Mouse (Mus musculus) ES-Bruce4 (cell line): ENCODE measurements around the gene Cbll1. TPM values are rescaled to one million over a fixed set of nuclear protein-coding genes. Genes with fewer than 3 reads are reported as not detected.

ENCODE experiments used
- H3K27ac ChIP-seq: 2 replicates; pipeline ENCODE4 v1.5.1; 2012; ENCODE audit warnings: low read length, inconsistent platforms; ENCODE audit not compliant: insufficient read depth
- H3K27me3 ChIP-seq: 2 replicates; pipeline ENCODE4 v1.6.1; 2012; ENCODE audit warnings: mild to moderate bottlenecking, low read length, inconsistent platforms; ENCODE audit not compliant: control insufficient read depth, poor library complexity, insufficient read depth, severe bottlenecking
- H3K36me3 ChIP-seq: 2 replicates; pipeline ENCODE4 v1.6.1; 2012; ENCODE audit warnings: inconsistent platforms, mild to moderate bottlenecking, low read length, moderate library complexity; ENCODE audit not compliant: control insufficient read depth, poor library complexity, insufficient read depth, severe bottlenecking
- H3K4me1 ChIP-seq: one replicate; pipeline ENCODE4 v1.8.1; 2011; ENCODE audit warnings: low read length; ENCODE audit not compliant: control insufficient read depth, insufficient read depth
- H3K4me3 ChIP-seq: 2 replicates; pipeline ENCODE4 v1.5.1; 2011; ENCODE audit warnings: low read depth, mild to moderate bottlenecking, low read length
- H3K9ac ChIP-seq: 2 replicates; pipeline ENCODE4 v1.6.1; 2012; ENCODE audit warnings: low read depth, mild to moderate bottlenecking, inconsistent platforms; ENCODE audit not compliant: poor library complexity, severe bottlenecking
- H3K9me3 ChIP-seq: replicated peaks from 2 replicates; pipeline ENCODE4 v1.6.1; 2012; ENCODE audit warnings: mild to moderate bottlenecking, low read length, inconsistent platforms; ENCODE audit not compliant: control insufficient read depth, poor library complexity, insufficient read depth, severe bottlenecking
- CTCF ChIP-seq: IDR thresholded peaks from one replicate; pipeline ENCODE4 v1.8.1; 2011; ENCODE audit warnings: low read depth, low read length
- EP300 ChIP-seq: IDR thresholded peaks from 2 replicates; pipeline ENCODE4 v1.6.1; 2011; ENCODE audit warnings: low read depth, low read length; ENCODE audit not compliant: insufficient read depth
- POLR2A ChIP-seq: IDR thresholded peaks from one replicate; pipeline ENCODE4 v1.8.1; 2011; ENCODE audit warnings: low read length; ENCODE audit not compliant: insufficient read depth
- polyA plus RNA-seq: library from polyadenylated mRNA; stranded (reverse); fragments of >200 nt; gene quantifications from 2 replicates; pipeline ENCODE4 v1.2.4, GENCODE M21; 2011; ENCODE audit warnings: low read depth; ENCODE audit not compliant: missing spikeins, insufficient read depth, insufficient read length

The Cbll1 gene
- polyA plus RNA-seq = 45.3 and 47.6 TPM in 2 replicates

DNA sequence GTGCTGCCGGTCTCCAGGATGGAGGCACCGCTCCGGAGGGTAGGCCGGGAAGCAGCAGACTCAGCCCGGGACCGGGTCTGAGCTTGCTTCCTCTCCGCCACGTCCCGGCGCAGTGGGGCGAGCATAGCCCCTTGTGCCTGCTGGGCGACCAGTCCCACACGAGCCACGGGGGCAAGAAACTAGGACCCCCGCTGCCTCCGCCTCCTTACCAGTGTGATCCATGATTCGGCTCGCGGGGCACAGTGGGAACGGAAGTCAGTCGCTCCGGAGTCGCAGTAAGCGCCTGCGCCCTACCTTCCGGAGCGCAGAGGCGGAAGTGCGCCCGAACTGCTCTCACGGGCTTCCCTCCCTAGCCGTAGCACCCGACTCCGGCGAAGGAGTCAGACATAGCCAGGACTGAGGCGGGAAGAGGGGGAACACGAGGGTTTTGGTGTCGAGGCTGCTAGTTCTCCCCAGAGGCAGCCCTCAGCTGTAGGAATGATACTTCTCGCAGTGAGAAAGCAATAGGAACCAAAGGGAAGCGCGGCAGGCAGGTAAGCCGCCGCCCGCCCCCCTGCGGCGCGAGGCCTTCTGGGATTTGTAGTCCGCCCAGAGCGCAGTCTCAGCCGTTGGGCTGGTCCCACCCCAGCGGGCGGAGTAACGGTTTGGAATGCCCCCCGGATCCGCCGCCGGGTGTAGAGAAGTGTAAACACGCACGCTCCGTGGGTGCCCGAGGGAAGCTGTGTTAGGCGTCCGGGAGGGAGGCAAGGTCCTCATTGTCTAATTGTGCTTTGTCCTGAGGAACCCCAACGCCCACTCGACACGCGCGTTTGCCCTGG, at the start of gene Cbll1:
Gene Cbll1, minus strand, starts transcription at position 303 of the 818 bp plus-strand sequence.
- no peaks in the 10 kb centered on the region for H3K27me3 ChIP-seq
- TF ChIP-seq CTCF (no peak), POLR2A (peak; percentile 65), EP300 (no peak)
- H3K9me3 ChIP-seq = no peaks in the 10 kb centered on the region
- H3K4me3 ChIP-seq = peak within 1 kb of the TSS; percentile 88
- H3K4me1 ChIP-seq = peaks cover 1% of the 10 kb centered on the region
- peak within 1 kb of the TSS; percentile 85 for H3K27ac ChIP-seq
- peaks cover under 1% of the 10 kb centered on the region for H3K36me3 ChIP-seq
- peak within 1 kb of the TSS; percentile 64 for H3K9ac ChIP-seq

DNA sequence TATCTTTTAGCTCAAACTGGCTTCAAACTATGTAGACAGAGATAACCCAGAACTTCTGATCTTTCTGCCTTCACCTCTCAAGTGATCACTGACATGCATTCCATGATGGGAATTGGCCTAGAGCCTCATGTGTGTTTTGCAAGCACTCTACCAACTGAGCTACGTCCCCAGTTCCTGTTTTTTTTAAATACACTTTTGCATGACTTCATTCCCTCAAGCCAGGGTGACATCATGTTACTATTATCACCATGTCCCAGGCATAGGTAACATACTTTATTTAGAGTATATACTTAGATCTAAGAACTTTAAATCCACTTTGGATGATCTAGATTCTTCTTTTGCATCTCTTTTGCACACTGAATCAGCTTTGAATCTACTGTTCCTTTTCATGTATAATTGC, 46.6 kb upstream of the Cbll1 start:
- Histone ChIP-seq H3K27me3 (no peaks in the 10 kb centered on the region), H3K27ac (no peak overlapping the region), H3K9me3 (no peaks in the 10 kb centered on the region)

GRCm38 (mm10) chr12:31545219-31545618, 45.8 kb upstream of the Cbll1 start:
- H3K4me1 ChIP-seq = no peaks in the 10 kb centered on the region
- H3K4me3 ChIP-seq = no peak overlapping the region
- no peaks in the 10 kb centered on the region for H3K27me3 ChIP-seq
- H3K36me3 ChIP-seq = no peaks in the 10 kb centered on the region
- TF ChIP-seq POLR2A = no peak
- TF ChIP-seq CTCF = no peak
- TF ChIP-seq EP300 = no peak
- H3K9me3 ChIP-seq = no peaks in the 10 kb centered on the region
- no peak overlapping the region for H3K9ac ChIP-seq
- no peak overlapping the region for H3K27ac ChIP-seq

More for the DNA sequence above, 46.6 kb upstream of the Cbll1 start:
- Histone ChIP-seq H3K4me3 (no peak overlapping the region), H3K9ac (no peak overlapping the region), H3K36me3 (no peaks in the 10 kb centered on the region), H3K4me1 (no peaks in the 10 kb centered on the region)
- TF ChIP-seq EP300 (no peak), POLR2A (no peak), CTCF (no peak)

- Histone ChIP-seq H3K4me3 (no peak overlapping the region), H3K9me3 (no peaks in the 10 kb centered on the region), H3K4me1 (no peaks in the 10 kb centered on the region), H3K9ac (no peak overlapping the region), H3K27me3 (no peaks in the 10 kb centered on the region), H3K36me3 (no peaks in the 10 kb centered on the region), H3K27ac (no peak overlapping the region)
- no peak for TF ChIP-seq EP300
- no peak for TF ChIP-seq POLR2A
- no peak for TF ChIP-seq CTCF
These were observed 42.1 kb upstream of the Cbll1 start for GRCm38 (mm10) chr12:31541541-31541940.

GRCm38 (mm10) chr12:31539783-31540182, 40.4 kb upstream of the Cbll1 start:
- Histone ChIP-seq H3K4me3 (no peak overlapping the region), H3K9ac (no peak overlapping the region), H3K36me3 (no peaks in the 10 kb centered on the region), H3K27me3 (no peaks in the 10 kb centered on the region), H3K4me1 (no peaks in the 10 kb centered on the region), H3K27ac (no peak overlapping the region), H3K9me3 (no peaks in the 10 kb centered on the region)
- TF ChIP-seq POLR2A (no peak), EP300 (no peak), CTCF (no peak)

DNA sequence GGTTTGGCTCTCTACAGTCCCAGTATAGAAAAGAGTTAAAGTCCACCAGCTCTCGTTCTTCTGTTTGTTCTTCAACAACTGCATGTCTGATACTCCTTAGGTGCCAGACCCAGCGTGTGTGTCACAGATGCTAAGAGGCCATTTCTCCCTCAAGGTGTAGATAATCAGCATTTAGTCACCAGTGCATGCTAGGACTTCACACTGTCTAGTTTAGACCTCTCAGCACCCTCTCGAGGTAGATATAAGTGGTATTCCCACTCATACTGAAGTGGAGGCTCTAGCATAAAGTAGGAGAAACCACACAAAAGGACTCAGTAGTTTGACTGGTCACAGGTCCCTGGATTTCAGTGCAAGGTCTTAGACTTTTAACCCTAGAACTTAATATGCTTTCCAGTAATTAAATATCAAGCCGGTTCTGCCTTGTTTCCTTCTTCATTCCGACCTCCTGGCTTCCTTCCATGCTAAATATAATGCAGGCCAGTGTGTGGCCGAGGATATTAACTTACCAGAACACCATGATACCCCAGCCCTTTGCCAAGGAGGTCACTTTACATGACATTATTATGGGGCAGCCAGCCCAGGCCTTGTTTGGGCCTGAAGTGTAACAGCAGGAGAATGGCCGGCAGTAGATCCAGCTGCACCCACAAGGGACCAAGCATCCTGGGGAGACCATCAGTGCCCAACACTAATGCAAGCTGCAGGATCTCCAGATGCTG, 38.3 kb upstream of the Cbll1 start:
- H3K9ac ChIP-seq = no peak overlapping the region
- H3K36me3 ChIP-seq = no peaks in the 10 kb centered on the region
- H3K27me3 ChIP-seq = no peaks in the 10 kb centered on the region
- TF ChIP-seq POLR2A (no peak), EP300 (no peak), CTCF (no peak)
- H3K9me3 ChIP-seq = no peaks in the 10 kb centered on the region
- no peak overlapping the region for H3K4me3 ChIP-seq
- H3K4me1 ChIP-seq = no peaks in the 10 kb centered on the region
- H3K27ac ChIP-seq = no peak overlapping the region
